Mouse (Mus musculus) liver, adult 2 months (tissue): ENCODE results near the gene Pskh1. TPM values are rescaled to one million over a fixed set of nuclear protein-coding genes. Genes with fewer than 3 reads are reported as not detected.
A peak's percentile ranks its signal among the peaks of the same experiment; 100 is the strongest.

Experiments used
- DNase-seq: peaks from one replicate; pipeline ENCODE4 v3.0.0-alpha.2; 2011; ENCODE audit warnings: low read depth, low spot score; ENCODE audit errors: extremely low read depth
- H3K27ac ChIP-seq: fragments of 200-500 bp; replicated peaks from 2 replicates; pipeline ENCODE4 v1.5.1; 2012; ENCODE audit warnings: low read depth, mild to moderate bottlenecking, control low read depth, inconsistent platforms, low read length; ENCODE audit not compliant: insufficient read depth
- H3K27me3 ChIP-seq: fragments of 200-500 bp; 2 replicates; pipeline ENCODE4 v1.6.1; 2012; ENCODE audit warnings: mild to moderate bottlenecking, moderate library complexity, low read length, inconsistent platforms; ENCODE audit not compliant: control insufficient read depth, insufficient read depth
- H3K36me3 ChIP-seq: fragments of 200-500 bp; 2 replicates; pipeline ENCODE4 v1.6.1; 2012; ENCODE audit warnings: low read length, inconsistent platforms; ENCODE audit not compliant: control insufficient read depth, insufficient read depth
- H3K4me1 ChIP-seq: fragments of 200-500 bp; 2 replicates; pipeline ENCODE4 v1.6.1; 2011; ENCODE audit warnings: low read length; ENCODE audit not compliant: control insufficient read depth, insufficient read depth
- H3K4me3 ChIP-seq: fragments of 200-500 bp; 2 replicates; pipeline ENCODE4 v1.5.1; 2011; ENCODE audit warnings: low read depth, mild to moderate bottlenecking, control low read depth, low read length, moderate library complexity; ENCODE audit not compliant: insufficient read depth
- H3K79me2 ChIP-seq: fragments of 200-500 bp; 2 replicates; pipeline ENCODE4 v1.6.1; 2012; ENCODE audit warnings: inconsistent platforms, mild to moderate bottlenecking, low read length, moderate library complexity; ENCODE audit not compliant: control insufficient read depth, insufficient read depth
- H3K9ac ChIP-seq: fragments of 200-500 bp; 2 replicates; pipeline ENCODE4 v1.6.1; 2012; ENCODE audit warnings: low read depth, mild to moderate bottlenecking, control low read depth, inconsistent platforms, low read length
- CTCF ChIP-seq: fragments of 200-500 bp; IDR thresholded peaks from 2 replicates; pipeline ENCODE4 v1.5.1; 2011; ENCODE audit warnings: low read depth, low read length, control low read depth
- POLR2A ChIP-seq: fragments of 200-500 bp; IDR thresholded peaks from 2 replicates; pipeline ENCODE4 v1.6.1; 2011; ENCODE audit warnings: low read length, control low read depth; ENCODE audit not compliant: insufficient read depth; ENCODE audit errors: extremely low read depth
- WGBS: fragments of 180-500 bp; shearing (Covaris S2); methylation state at CpG from one replicate; pipeline ENCODE4 v1.1.7; 2018; 5-methylcytosine and 5-hydroxymethylcytosine counted together
- polyA plus RNA-seq: library from polyadenylated mRNA; depleted of rRNA; stranded (reverse); fragments of >200 nt; gene quantifications from 2 replicates; pipeline ENCODE4 v1.2.3, GENCODE M21; 2012
- total RNA-seq: library from RNA; depleted of rRNA; stranded (reverse); fragments of >200 nt; gene quantifications from 2 replicates; pipeline ENCODE4 v1.2.3, GENCODE M21; 2014

Pskh1 gene
- total and polyA plus RNA-seq, 2 experiments = 19.0 to 37.9 TPM

- Histone ChIP-seq H3K27me3 (no peaks in the 10 kb centered on the region), H3K36me3 (peaks cover 24% of the 10 kb centered on the region), H3K9ac (no peak overlapping the region), H3K4me1 (no peaks in the 10 kb centered on the region), H3K27ac (no peak overlapping the region), H3K79me2 (no peaks in the 10 kb centered on the region), H3K4me3 (no peak overlapping the region)
- no peak for DNase-seq
- WGBS = 95% methylated on average over 12 of the region's 12 CpGs
- TF ChIP-seq POLR2A (no peak), CTCF (no peak)
These were observed 10.3 kb upstream of the Pskh1 start for GRCm38 (mm10) chr8:105889756-105890465.

- H3K27ac ChIP-seq = no peak overlapping the region
- DNase-seq = peak; percentile 33
- WGBS = 57% methylated on average over 6 of the region's 6 CpGs
- no peak overlapping the region for H3K4me3 ChIP-seq
- TF ChIP-seq CTCF (no peak), POLR2A (no peak)
- H3K4me1 ChIP-seq = no peaks in the 10 kb centered on the region
- H3K27me3 ChIP-seq = no peaks in the 10 kb centered on the region
- H3K9ac ChIP-seq = no peak overlapping the region
- peaks cover 16% of the 10 kb centered on the region for H3K36me3 ChIP-seq
- no peaks in the 10 kb centered on the region for H3K79me2 ChIP-seq
These were observed 9.4 kb upstream of the Pskh1 start for GRCm38 (mm10) chr8:105890870-105891269.

GRCm38 (mm10) chr8:105892432-105892831, 7.8 kb upstream of the Pskh1 start:
- no peak for TF ChIP-seq POLR2A
- TF ChIP-seq CTCF = peak; percentile 61
- Histone ChIP-seq H3K27me3 (no peaks in the 10 kb centered on the region), H3K79me2 (no peaks in the 10 kb centered on the region), H3K4me3 (no peak overlapping the region), H3K27ac (no peak overlapping the region), H3K9ac (no peak overlapping the region), H3K4me1 (no peaks in the 10 kb centered on the region), H3K36me3 (peaks cover 5% of the 10 kb centered on the region; the same call in 1 of the 2 replicates)
- DNase-seq = no peak
- WGBS = 92% methylated on average over 6 of the region's 6 CpGs

GRCm38 (mm10) chr8:105893339-105893738, 6.9 kb upstream of the Pskh1 start, which contains the start of gene Nrn1l:
TSS of gene Nrn1l (plus strand) at chr8:105893567.
- peak; percentile 63 for DNase-seq
- H3K9ac ChIP-seq = no peak within 1 kb of the TSS
- no peak within 1 kb of the TSS for H3K27ac ChIP-seq
- peaks cover 2% of the 10 kb centered on the region; the same call in 1 of the 2 replicates for H3K36me3 ChIP-seq
- TF ChIP-seq CTCF = no peak
- TF ChIP-seq POLR2A = no peak
- WGBS = 22% methylated on average over 11 of the region's 11 CpGs
- H3K27me3 ChIP-seq = no peaks in the 10 kb centered on the region
- no peaks in the 10 kb centered on the region for H3K4me1 ChIP-seq
- no peaks in the 10 kb centered on the region for H3K79me2 ChIP-seq
- H3K4me3 ChIP-seq = no peak within 1 kb of the TSS

GRCm38 (mm10) chr8:105897801-105898480, 2.3 kb upstream of the Pskh1 start:
- 77% methylated on average over 9 of the region's 9 CpGs for WGBS
- no peak overlapping the region for H3K27ac ChIP-seq
- H3K27me3 ChIP-seq = no peaks in the 10 kb centered on the region
- no peak for DNase-seq
- H3K4me1 ChIP-seq = peaks cover 5% of the 10 kb centered on the region
- no peak for TF ChIP-seq POLR2A
- TF ChIP-seq CTCF = no peak
- peaks cover 13% of the 10 kb centered on the region; the same call in 1 of the 2 replicates for H3K79me2 ChIP-seq
- no peak overlapping the region for H3K9ac ChIP-seq
- H3K36me3 ChIP-seq = no peaks in the 10 kb centered on the region; the same call in 1 of the 2 replicates
- no peak overlapping the region for H3K4me3 ChIP-seq
